Mouse (Mus musculus) MN1 (cell line): Measurements from ENCODE around the gene Dst.
A peak's percentile ranks its signal among the peaks of the same experiment; 100 is the strongest.

Source experiments
- DNase-seq: peaks from one replicate; pipeline ENCODE4 v3.0.0-alpha.2; 2016; ENCODE audit warnings: low spot score

Dst gene

GRCm38 (mm10) chr1:33908191-33908962 is at the start of gene Dst:
Gene Dst (plus strand): TSS chr1:33908225.
- DNase-seq: no peak

DNA sequence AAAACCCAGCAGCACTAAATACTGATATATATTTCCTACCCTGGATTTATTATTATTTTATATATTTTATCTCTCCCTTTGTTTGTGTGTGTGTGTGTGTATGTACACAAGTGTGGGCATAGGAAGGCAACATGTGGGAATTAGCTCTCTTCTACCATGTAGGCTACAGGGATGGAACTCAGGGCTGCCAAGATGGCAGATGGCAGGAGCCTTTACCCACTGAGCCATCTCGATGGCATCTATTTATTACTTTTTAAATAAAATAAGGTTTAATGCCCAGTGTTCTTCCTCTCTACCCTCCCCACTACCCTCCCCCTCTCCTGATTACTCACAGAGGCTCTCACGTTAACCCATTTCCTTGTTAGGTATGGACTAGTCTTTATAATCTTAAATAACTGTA is 39.0 kb upstream of the Dst start:
- DNase-seq: no peak

GRCm38 (mm10) chr1:33869437-33869836 is 38.6 kb upstream of the Dst start:
- DNase-seq: no peak

- no peak for DNase-seq
Observed at GRCm38 (mm10) chr1:33873561-33873960, 34.5 kb upstream of the Dst start.

DNA sequence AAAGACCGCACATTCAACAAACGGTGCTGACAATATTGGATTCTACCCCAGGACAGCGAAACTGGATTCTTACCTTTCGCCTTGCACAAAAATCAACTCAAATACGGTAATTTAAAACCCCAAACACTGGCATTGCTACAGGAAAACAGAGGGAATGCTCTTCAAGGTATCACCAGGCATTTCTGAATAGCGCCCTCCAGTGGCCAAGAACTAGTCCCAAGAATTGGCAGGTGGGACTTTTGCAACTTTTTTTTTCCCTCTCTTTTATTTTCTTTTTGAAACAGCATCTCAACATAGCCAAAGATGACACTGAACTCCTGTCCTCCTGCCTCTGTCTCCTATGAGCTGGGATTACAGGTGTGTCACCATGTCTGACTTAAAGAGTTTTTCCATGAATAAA is 32.3 kb upstream of the Dst start:
- DNase-seq: peak; percentile 41

DNA sequence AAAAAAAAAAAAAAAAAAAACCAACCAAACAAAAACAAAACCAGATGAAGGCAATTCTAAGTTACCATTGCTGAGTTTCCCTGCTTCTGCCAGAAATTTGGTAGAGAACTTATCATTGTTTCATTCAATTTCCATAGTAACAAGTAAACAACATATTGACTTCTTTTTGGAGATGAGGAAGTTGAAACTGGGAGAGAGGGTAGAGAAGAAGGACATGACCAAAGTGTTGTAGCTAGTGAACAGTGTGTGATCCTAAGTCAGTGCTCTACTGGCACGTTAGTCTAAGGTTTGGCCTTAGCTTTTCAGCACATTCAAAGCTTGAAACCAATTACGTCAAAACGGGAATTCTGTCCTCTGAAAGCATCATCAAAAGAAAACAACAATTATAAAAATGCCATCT is 31.6 kb upstream of the Dst start:
- DNase-seq: no peak

DNA sequence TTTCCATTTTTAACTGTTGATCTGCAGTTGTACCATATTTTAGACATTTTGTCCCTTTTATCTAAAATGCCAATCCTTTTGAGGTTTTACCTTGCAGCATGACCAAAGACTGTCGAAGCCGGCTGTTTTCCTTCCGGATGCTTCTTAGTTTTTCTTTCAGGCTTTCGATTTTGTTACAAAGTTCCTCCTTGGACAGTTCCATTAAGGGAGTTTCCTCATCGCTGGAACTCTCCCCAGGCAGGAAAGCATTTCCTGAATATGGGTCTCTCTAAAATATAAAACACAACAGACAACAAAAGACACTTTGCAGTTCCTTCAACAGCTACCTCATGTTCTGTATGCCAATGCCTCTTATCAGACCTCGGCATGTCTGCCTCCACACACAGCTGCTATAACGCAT is 29.9 kb upstream of the Dst start:
- DNase-seq: no peak

DNA sequence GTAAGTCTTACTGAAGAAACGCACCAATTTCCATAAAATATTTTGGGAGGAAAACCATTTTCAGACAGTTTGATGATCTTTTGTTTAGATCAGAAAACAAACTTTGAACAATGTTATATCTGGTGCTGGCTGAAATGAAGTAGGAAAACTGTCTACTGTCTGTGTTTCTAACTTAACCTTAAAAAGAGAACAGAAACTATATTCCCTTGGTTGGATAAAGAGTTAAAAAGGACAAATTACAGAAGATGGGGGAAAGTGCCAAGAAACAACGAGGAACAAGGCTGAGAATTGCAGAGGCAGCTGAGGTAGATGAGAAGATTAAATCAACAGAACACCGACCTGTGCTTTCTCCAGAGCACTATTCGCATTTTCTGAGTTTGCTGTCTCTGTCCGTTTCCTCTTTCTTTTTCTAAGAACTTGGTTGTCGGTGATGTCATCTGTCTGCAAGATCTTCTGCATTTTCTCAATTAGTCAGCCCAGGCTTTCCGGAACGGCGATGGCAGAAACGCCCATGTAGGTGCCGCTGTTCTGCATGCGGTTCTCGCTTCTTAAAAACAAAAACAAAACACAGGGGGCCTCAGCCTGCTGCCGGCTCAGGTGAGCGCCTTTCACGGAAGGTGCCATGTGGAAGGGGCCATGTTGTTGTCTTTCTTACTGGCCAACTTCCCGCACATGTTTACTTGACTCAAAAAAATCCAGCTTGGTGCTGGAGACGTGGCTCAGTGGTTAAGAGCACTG is 24.8 kb upstream of the Dst start:
- DNase-seq: peak; percentile 91

DNA sequence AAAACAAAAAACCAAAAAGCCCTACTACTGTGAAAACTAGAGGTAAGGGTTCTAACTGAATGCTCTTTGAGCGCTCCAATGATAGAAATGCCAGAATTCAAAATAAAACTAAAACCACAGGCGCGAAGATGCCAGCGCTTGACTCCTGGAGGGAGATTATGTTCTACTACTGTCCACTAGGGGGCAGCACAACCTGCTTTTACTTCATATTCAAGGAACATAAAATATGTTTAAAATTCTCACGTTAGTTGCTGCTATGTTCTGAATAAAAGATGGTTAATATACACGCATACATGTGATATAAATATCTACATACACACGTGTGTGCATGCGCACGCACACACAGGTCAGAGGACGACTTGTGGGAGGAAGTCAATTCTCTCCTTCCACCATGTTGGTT is 15.2 kb upstream of the Dst start:
- peak; percentile 64 for DNase-seq

DNA sequence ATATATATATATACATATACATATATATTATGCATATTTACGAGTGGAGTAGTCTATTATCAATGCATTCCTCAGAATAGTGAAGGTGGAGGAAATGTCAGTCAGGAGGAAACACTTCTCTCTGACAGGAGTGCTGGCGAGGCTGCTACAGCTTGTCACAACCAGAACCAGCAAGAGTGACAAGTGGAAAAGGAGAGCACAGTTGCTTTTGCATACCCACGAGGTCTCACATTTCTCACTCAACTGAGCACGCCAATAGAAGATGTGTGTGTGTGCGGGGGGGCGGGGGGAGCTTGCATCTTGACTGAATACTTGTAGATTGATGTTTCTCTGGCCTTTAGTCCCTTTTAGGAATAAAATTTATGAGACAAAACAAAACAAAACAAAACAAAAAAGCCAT is 11.9 kb upstream of the Dst start:
- DNase-seq: no peak

GRCm38 (mm10) chr1:33896666-33897065 is 11.4 kb upstream of the Dst start:
- DNase-seq: no peak

GRCm38 (mm10) chr1:33897426-33897825 is 10.6 kb upstream of the Dst start:
- no peak for DNase-seq

- no peak for DNase-seq
Observed at GRCm38 (mm10) chr1:33898373-33898772, 9.7 kb upstream of the Dst start.

GRCm38 (mm10) chr1:33900175-33900574 is 7.8 kb upstream of the Dst start:
- no peak for DNase-seq

GRCm38 (mm10) chr1:33903587-33903986 is 4.4 kb upstream of the Dst start:
- peak; percentile 55 for DNase-seq

GRCm38 (mm10) chr1:33906216-33906615 is 1.8 kb upstream of the Dst start:
- DNase-seq: no peak

DNA sequence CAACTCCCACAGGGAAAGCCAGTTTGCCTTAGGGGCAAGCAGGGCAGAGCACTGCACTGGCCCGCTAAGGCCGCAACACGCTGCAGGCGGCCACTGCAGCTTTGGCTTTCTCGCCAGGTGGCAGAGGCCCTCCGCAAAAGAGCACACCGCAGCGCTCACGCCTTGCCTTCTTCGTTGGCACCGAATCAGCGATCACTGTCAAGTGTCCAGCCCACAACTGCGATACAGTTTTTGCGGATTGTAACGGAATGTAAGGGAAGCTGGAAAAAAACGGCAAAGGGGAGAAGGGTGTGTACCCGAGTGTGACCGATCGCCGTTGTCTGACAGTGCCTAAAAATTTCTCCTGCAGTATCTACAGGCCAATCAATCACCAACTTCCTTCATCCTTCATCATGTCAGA is 1.1 kb upstream of the Dst start:
- peak; percentile 80 for DNase-seq

- DNase-seq: peak; percentile 92
Observed at GRCm38 (mm10) chr1:33907421-33908190, 419 bp upstream of the Dst start, which contains the start of gene Bend6. Gene Bend6 (minus strand): TSS chr1:33907816.

DNA sequence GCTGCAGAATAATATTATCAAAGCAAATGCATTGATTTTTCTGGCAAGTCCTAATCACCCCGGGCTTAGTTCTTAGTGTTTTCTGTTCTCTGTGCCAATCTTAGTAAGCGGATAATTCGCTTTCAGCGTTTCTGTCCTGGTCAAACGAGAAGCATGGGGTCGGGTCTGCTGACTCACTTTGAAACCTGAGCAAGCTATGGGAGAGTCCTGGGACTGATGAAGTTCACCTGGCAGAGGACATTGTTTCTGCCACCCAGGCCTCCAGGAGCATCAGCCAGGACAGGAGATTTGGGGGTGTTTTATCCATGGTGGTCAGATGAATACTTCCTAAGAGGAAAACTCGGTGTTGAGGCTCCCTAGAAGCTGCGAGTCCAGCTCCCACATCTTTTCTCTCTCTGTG is 3.6 kb downstream of the Dst start:
- no peak for DNase-seq

- DNase-seq: no peak
Observed at GRCm38 (mm10) chr1:33916554-33916953, 8.5 kb downstream of the Dst start.

DNA sequence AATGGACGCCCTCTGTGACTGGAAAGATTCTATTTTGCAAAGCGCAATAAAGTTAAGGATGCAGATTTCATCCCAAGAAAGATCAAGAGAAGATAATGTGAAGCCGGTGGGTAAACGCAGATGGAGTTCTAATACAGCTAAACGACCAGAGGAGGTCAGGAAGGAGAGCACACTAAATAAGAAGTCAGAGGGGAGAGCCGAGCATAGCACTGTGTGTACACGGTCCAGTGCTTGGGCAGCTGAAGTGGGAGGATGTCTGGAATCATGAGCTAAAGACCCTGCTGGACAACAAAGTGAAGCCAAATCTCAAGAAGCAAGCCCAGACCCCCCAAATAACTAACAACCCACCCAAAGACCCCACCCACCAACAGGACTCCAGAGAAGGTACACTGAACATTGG is 14.9 kb downstream of the Dst start:
- DNase-seq: no peak

- no peak for DNase-seq
Observed at GRCm38 (mm10) chr1:33925283-33925682, 17.3 kb downstream of the Dst start.

- no peak for DNase-seq
Observed at GRCm38 (mm10) chr1:33927466-33927865, 19.4 kb downstream of the Dst start.
